Mouse (Mus musculus): Measurements from ENCODE around the gene Hist1h4d. TPM values are rescaled to one million over a fixed set of nuclear protein-coding genes. Genes with fewer than 3 reads are reported as not detected.
"Not testable (repeated sequence)": the region's sequence is repeated elsewhere in the genome, so short reads cannot be mapped to it uniquely, and the experiment has no call there.

The Hist1h4d gene
- polyA plus RNA-seq, 1 experiment from 2014 or later = 158 TPM

- H3K27ac ChIP-seq = no peak overlapping the region
- H3K4me2 ChIP-seq = no peak overlapping the region
- H3K4me3 ChIP-seq (replicated peaks) = no peak overlapping the region
- 95% methylated on average over 7 of the region's 7 CpGs for WGBS
- H3K9ac ChIP-seq (replicated peaks) = no peak overlapping the region
- H3K9me3 ChIP-seq = no peaks in the 10 kb centered on the region
- no peak for ATAC-seq (ENCODE audit: insufficient number of reproducible peaks, insufficient read depth, low FRiP score, low TSS enrichment, low read depth)
- H3K36me3 ChIP-seq = no peaks in the 10 kb centered on the region
- peaks cover 9% of the 10 kb centered on the region; the same call in 1 of the 2 replicates for H3K4me1 ChIP-seq (replicated peaks)
- H3K27me3 ChIP-seq = no peaks in the 10 kb centered on the region
These were observed 9.8 kb downstream of the Hist1h4d start for GRCm38 (mm10) chr13:23591206-23591605.

GRCm38 (mm10) chr13:23591886-23592285, 10.5 kb downstream of the Hist1h4d start:
- H3K4me3 ChIP-seq (replicated peaks); H3K9me3 ChIP-seq; H3K4me2 ChIP-seq; H3K4me1 ChIP-seq (replicated peaks); H3K27ac ChIP-seq; H3K36me3 ChIP-seq; H3K9ac ChIP-seq (replicated peaks); ATAC-seq (ENCODE audit: insufficient number of reproducible peaks, insufficient read depth, low FRiP score, low TSS enrichment, low read depth); H3K27me3 ChIP-seq: not testable (repeated sequence)
- 88% methylated on average over 7 of the region's 7 CpGs for WGBS

GRCm38 (mm10) chr13:23592614-23593013, 11.2 kb downstream of the Hist1h4d start:
- Histone ChIP-seq H3K36me3 (no peaks in the 10 kb centered on the region), H3K4me2 (no peak overlapping the region), H3K9ac (replicated peaks) (no peak overlapping the region), H3K4me1 (replicated peaks) (peaks cover 5% of the 10 kb centered on the region; the same call in 1 of the 2 replicates), H3K4me3 (replicated peaks) (no peak overlapping the region), H3K27me3 (no peaks in the 10 kb centered on the region), H3K27ac (peak overlapping the region; percentile 71; the same call in 1 of the 2 replicates), H3K9me3 (no peaks in the 10 kb centered on the region)
- WGBS = 57% methylated on average over 7 of the region's 7 CpGs
- no peak for ATAC-seq (ENCODE audit: insufficient number of reproducible peaks, insufficient read depth, low FRiP score, low TSS enrichment, low read depth)

GRCm38 (mm10) chr13:23593051-23593770, 11.8 kb downstream of the Hist1h4d start:
- ATAC-seq (ENCODE audit: insufficient number of reproducible peaks, insufficient read depth, low FRiP score, low TSS enrichment, low read depth) = no peak
- H3K9me3 ChIP-seq = no peaks in the 10 kb centered on the region
- H3K4me1 ChIP-seq (replicated peaks) = peaks cover 5% of the 10 kb centered on the region; the same call in 1 of the 2 replicates
- H3K27me3 ChIP-seq = no peaks in the 10 kb centered on the region
- H3K4me2 ChIP-seq = no peak overlapping the region
- H3K36me3 ChIP-seq = no peaks in the 10 kb centered on the region
- no peak overlapping the region for H3K9ac ChIP-seq (replicated peaks)
- H3K4me3 ChIP-seq (replicated peaks) = no peak overlapping the region
- 66% methylated on average over 5 of the region's 5 CpGs for WGBS
- peak overlapping the region; percentile 71 for H3K27ac ChIP-seq

- Histone ChIP-seq H3K9me3 (no peaks in the 10 kb centered on the region), H3K27me3 (no peaks in the 10 kb centered on the region), H3K4me1 (replicated peaks) (peaks cover 5% of the 10 kb centered on the region; the same call in 1 of the 2 replicates), H3K4me2 (no peak overlapping the region), H3K9ac (replicated peaks) (no peak overlapping the region), H3K4me3 (replicated peaks) (no peak overlapping the region), H3K36me3 (no peaks in the 10 kb centered on the region), H3K27ac (no peak overlapping the region)
- no peak for ATAC-seq (ENCODE audit: insufficient number of reproducible peaks, insufficient read depth, low FRiP score, low TSS enrichment, low read depth)
- WGBS = 63% methylated on average over 2 of the region's 2 CpGs
These were observed 13.8 kb downstream of the Hist1h4d start for GRCm38 (mm10) chr13:23595185-23595584.

GRCm38 (mm10) chr13:23595622-23596372, 14.4 kb downstream of the Hist1h4d start:
- Histone ChIP-seq H3K4me3 (replicated peaks) (no peak overlapping the region), H3K4me2 (no peak overlapping the region), H3K36me3 (no peaks in the 10 kb centered on the region), H3K9me3 (no peaks in the 10 kb centered on the region), H3K4me1 (replicated peaks) (peaks cover 5% of the 10 kb centered on the region; the same call in 1 of the 2 replicates), H3K27me3 (no peaks in the 10 kb centered on the region), H3K27ac (no peak overlapping the region), H3K9ac (replicated peaks) (no peak overlapping the region; the same call in 1 of the 2 replicates)
- ATAC-seq (ENCODE audit: insufficient number of reproducible peaks, insufficient read depth, low FRiP score, low TSS enrichment, low read depth) = no peak
- 78% methylated on average over 7 of the region's 7 CpGs for WGBS

- ATAC-seq (ENCODE audit: insufficient number of reproducible peaks, insufficient read depth, low FRiP score, low TSS enrichment, low read depth) = no peak
- Histone ChIP-seq H3K27ac (no peak overlapping the region), H3K4me3 (replicated peaks) (no peak overlapping the region), H3K9me3 (no peaks in the 10 kb centered on the region), H3K27me3 (no peaks in the 10 kb centered on the region), H3K36me3 (no peaks in the 10 kb centered on the region), H3K9ac (replicated peaks) (no peak overlapping the region), H3K4me1 (replicated peaks) (peaks cover 4% of the 10 kb centered on the region; the same call in 1 of the 2 replicates), H3K4me2 (no peak overlapping the region)
- 7% methylated on average over 9 of the region's 9 CpGs for WGBS
These were observed 16.6 kb downstream of the Hist1h4d start for GRCm38 (mm10) chr13:23597957-23598356.

- Histone ChIP-seq H3K9ac (replicated peaks) (no peak overlapping the region), H3K9me3 (no peaks in the 10 kb centered on the region), H3K36me3 (no peaks in the 10 kb centered on the region), H3K4me1 (replicated peaks) (no peaks in the 10 kb centered on the region), H3K27ac (no peak overlapping the region), H3K4me3 (replicated peaks) (no peak overlapping the region), H3K27me3 (no peaks in the 10 kb centered on the region), H3K4me2 (no peak overlapping the region)
- ATAC-seq (ENCODE audit: insufficient number of reproducible peaks, insufficient read depth, low FRiP score, low TSS enrichment, low read depth) = no peak
- WGBS = 87% methylated on average over 7 of the region's 7 CpGs
These were observed 21.8 kb downstream of the Hist1h4d start for GRCm38 (mm10) chr13:23603182-23603699.

GRCm38 (mm10) chr13:23604452-23604851, 23.1 kb downstream of the Hist1h4d start:
- WGBS = 88% methylated on average over 3 of the region's 3 CpGs
- no peak for ATAC-seq (ENCODE audit: insufficient number of reproducible peaks, insufficient read depth, low FRiP score, low TSS enrichment, low read depth)
- Histone ChIP-seq H3K4me3 (replicated peaks) (no peak overlapping the region), H3K36me3 (no peaks in the 10 kb centered on the region), H3K27ac (no peak overlapping the region), H3K9me3 (no peaks in the 10 kb centered on the region), H3K4me2 (no peak overlapping the region), H3K9ac (replicated peaks) (no peak overlapping the region), H3K4me1 (replicated peaks) (no peaks in the 10 kb centered on the region), H3K27me3 (no peaks in the 10 kb centered on the region)

GRCm38 (mm10) chr13:23605052-23605451, 23.7 kb downstream of the Hist1h4d start:
- H3K9ac ChIP-seq (replicated peaks) = no peak overlapping the region
- 88% methylated on average over 3 of the region's 3 CpGs for WGBS
- H3K9me3 ChIP-seq = no peaks in the 10 kb centered on the region
- H3K4me1 ChIP-seq (replicated peaks) = no peaks in the 10 kb centered on the region
- H3K27ac ChIP-seq = no peak overlapping the region
- no peaks in the 10 kb centered on the region for H3K36me3 ChIP-seq
- no peak overlapping the region for H3K4me2 ChIP-seq
- H3K4me3 ChIP-seq (replicated peaks) = no peak overlapping the region
- no peaks in the 10 kb centered on the region for H3K27me3 ChIP-seq
- ATAC-seq (ENCODE audit: insufficient number of reproducible peaks, insufficient read depth, low FRiP score, low TSS enrichment, low read depth) = no peak

- 90% methylated on average over 4 of the region's 4 CpGs for WGBS
- no peaks in the 10 kb centered on the region for H3K4me1 ChIP-seq (replicated peaks)
- no peak for ATAC-seq (ENCODE audit: insufficient number of reproducible peaks, insufficient read depth, low FRiP score, low TSS enrichment, low read depth)
These were observed 27.8 kb downstream of the Hist1h4d start for GRCm38 (mm10) chr13:23609209-23609608.

More at GRCm38 (mm10) chr13:23609209-23609608, 27.8 kb downstream of the Hist1h4d start:
- Histone ChIP-seq H3K36me3 (no peaks in the 10 kb centered on the region), H3K4me3 (replicated peaks) (no peak overlapping the region), H3K4me2 (no peak overlapping the region), H3K9me3 (no peaks in the 10 kb centered on the region), H3K9ac (replicated peaks) (no peak overlapping the region), H3K27ac (no peak overlapping the region), H3K27me3 (no peaks in the 10 kb centered on the region)
